Mouse (Mus musculus) MEL (cell line): Measurements from ENCODE around the gene Pip5k1a. TPM values are rescaled to one million over a fixed set of nuclear protein-coding genes. Genes with fewer than 3 reads are reported as not detected.
A peak's percentile ranks its signal among the peaks of the same experiment; 100 is the strongest.
"Not testable (repeated sequence)": the region's sequence is repeated elsewhere in the genome, so short reads cannot be mapped to it uniquely, and the experiment has no call there.

ENCODE experiments used
- DNase-seq: peaks from one replicate; pipeline ENCODE4 v3.0.0; 2011; ENCODE audit warnings: low read depth, low spot score
- H3K27ac ChIP-seq: 2 replicates; pipeline ENCODE4 v1.5.1; 2012; ENCODE audit warnings: low read depth, mild to moderate bottlenecking, control low read depth, low read length, moderate library complexity; ENCODE audit not compliant: control insufficient read depth
- H3K27me3 ChIP-seq, 2 experiments: fragments of 150-350 bp in 1 of 2; sonication (generic) in 1 of 2; 2 replicates each; pipeline ENCODE4 v1.6.1; 2012; ENCODE audit warnings: low read length in 2 of 2, mild to moderate bottlenecking in 2 of 2, improper control_type of control experiment in 1 of 2, moderate library complexity in 1 of 2; ENCODE audit not compliant: insufficient read depth in 2 of 2, control insufficient read depth in 1 of 2
- H3K36me3 ChIP-seq, 2 experiments: 2 replicates each; pipeline ENCODE4 v1.6.1; 2012 to 2014; ENCODE audit warnings: low read length in 2 of 2, improper control_type of control experiment in 1 of 2, inconsistent platforms in 1 of 2, mild to moderate bottlenecking in 1 of 2; ENCODE audit not compliant: insufficient read depth in 2 of 2, control insufficient read depth in 1 of 2
- H3K4me1 ChIP-seq, 2 experiments: fragments of 150-350 bp in 1 of 2; sonication (generic) in 1 of 2; 2 replicates each; pipeline ENCODE4 v1.6.1; 2012; ENCODE audit warnings: low read length in 2 of 2, improper control_type of control experiment in 1 of 2, mild to moderate bottlenecking in 1 of 2; ENCODE audit not compliant: insufficient read depth in 2 of 2, control insufficient read depth in 1 of 2
- H3K4me3 ChIP-seq, 2 experiments: fragments of 150-350 bp in 1 of 2; sonication (generic) in 1 of 2; 2 replicates each; pipeline ENCODE4 v1.5.1; 2012; ENCODE audit warnings: low read depth in 2 of 2, low read length in 2 of 2, mild to moderate bottlenecking in 2 of 2, moderate library complexity in 2 of 2, control low read depth in 1 of 2, improper control_type of control experiment in 1 of 2; ENCODE audit not compliant: control insufficient read depth in 1 of 2, insufficient read depth in 1 of 2
- H3K79me2 ChIP-seq: 2 replicates; pipeline ENCODE4 v1.6.1; 2012; ENCODE audit warnings: mild to moderate bottlenecking, low read length, moderate library complexity; ENCODE audit not compliant: control insufficient read depth, poor library complexity, insufficient read depth
- H3K9ac ChIP-seq: 2 replicates; pipeline ENCODE4 v1.6.1; 2012; ENCODE audit warnings: low read depth, mild to moderate bottlenecking, control low read depth, low read length, moderate library complexity; ENCODE audit not compliant: control insufficient read depth, poor library complexity, severe bottlenecking
- H3K9me3 ChIP-seq: fragments of 150-350 bp; sonication (generic); replicated peaks from 2 replicates; pipeline ENCODE4 v1.6.1; 2012; ENCODE audit warnings: mild to moderate bottlenecking, low read length, improper control_type of control experiment, moderate library complexity; ENCODE audit not compliant: insufficient read depth
- BHLHE40 ChIP-seq: IDR thresholded peaks from 2 replicates; pipeline ENCODE4 v1.6.1; 2012; ENCODE audit warnings: low read depth, mild to moderate bottlenecking, inconsistent platforms, low read length, improper control_type of control experiment, borderline replicate concordance
- CHD1 ChIP-seq: IDR thresholded peaks from 2 replicates; pipeline ENCODE4 v1.6.1; 2012; ENCODE audit warnings: low read depth, mild to moderate bottlenecking, inconsistent platforms, low read length, improper control_type of control experiment
- CHD2 ChIP-seq: IDR thresholded peaks from 2 replicates; pipeline ENCODE4 v1.6.1; 2011; ENCODE audit warnings: low read length, improper control_type of control experiment
- E2F4 ChIP-seq: IDR thresholded peaks from 2 replicates; pipeline ENCODE4 v1.6.1; 2011; ENCODE audit warnings: low read depth, low read length, improper control_type of control experiment, borderline replicate concordance
- ELF1 ChIP-seq: IDR thresholded peaks from 2 replicates; pipeline ENCODE4 v1.6.1; 2014; ENCODE audit warnings: low read depth, mild to moderate bottlenecking, inconsistent platforms, low read length, improper control_type of control experiment, moderate library complexity
- EP300 ChIP-seq, 2 experiments: IDR thresholded peaks; 2 replicates each; pipeline ENCODE4 v1.6.1; 2011; ENCODE audit warnings: improper control_type of control experiment in 2 of 2, low read length in 2 of 2, low read depth in 1 of 2, mild to moderate bottlenecking in 1 of 2
- GABPA ChIP-seq: IDR thresholded peaks from 2 replicates; pipeline ENCODE4 v1.6.1; 2012; ENCODE audit warnings: low read depth, mild to moderate bottlenecking, inconsistent platforms, low read length, improper control_type of control experiment, moderate library complexity
- GATA1 ChIP-seq: IDR thresholded peaks from 2 replicates; pipeline ENCODE4 v1.6.1; 2011; ENCODE audit warnings: low read depth, low read length, improper control_type of control experiment
- HCFC1 ChIP-seq: IDR thresholded peaks from 2 replicates; pipeline ENCODE4 v1.6.1; 2012; ENCODE audit warnings: low read depth, mild to moderate bottlenecking, inconsistent platforms, low read length, improper control_type of control experiment, moderate library complexity
- JUND ChIP-seq: IDR thresholded peaks from 2 replicates; pipeline ENCODE4 v1.6.1; 2011; ENCODE audit warnings: low read depth, mild to moderate bottlenecking, improper control_type of control experiment, low read length
- MAX ChIP-seq: IDR thresholded peaks from 2 replicates; pipeline ENCODE4 v1.6.1; 2011; ENCODE audit warnings: low read length, improper control_type of control experiment
- MAZ ChIP-seq: IDR thresholded peaks from 2 replicates; pipeline ENCODE4 v1.6.1; 2012; ENCODE audit warnings: low read depth, mild to moderate bottlenecking, inconsistent platforms, low read length, improper control_type of control experiment
- MXI1 ChIP-seq: IDR thresholded peaks from 2 replicates; pipeline ENCODE4 v1.6.1; 2011; ENCODE audit warnings: mild to moderate bottlenecking, low read depth, low read length, improper control_type of control experiment
- MYB ChIP-seq: IDR thresholded peaks from 2 replicates; pipeline ENCODE4 v1.6.1; 2011; ENCODE audit warnings: mild to moderate bottlenecking, low read depth, low read length, improper control_type of control experiment
- NELFE ChIP-seq: IDR thresholded peaks from 2 replicates; pipeline ENCODE4 v1.6.1; 2011; ENCODE audit warnings: low read depth, low read length, improper control_type of control experiment
- NRF1 ChIP-seq: IDR thresholded peaks from 2 replicates; pipeline ENCODE4 v1.6.1; 2014; ENCODE audit warnings: low read depth, mild to moderate bottlenecking, inconsistent platforms, low read length, improper control_type of control experiment, moderate library complexity; ENCODE audit not compliant: poor library complexity, insufficient read depth, severe bottlenecking
- POLR2A ChIP-seq, 2 experiments: IDR thresholded peaks; 2 replicates each; pipeline ENCODE4 v1.6.1; 2011 to 2012; ENCODE audit warnings: low read length in 2 of 2, mild to moderate bottlenecking in 2 of 2, control low read depth in 1 of 2, improper control_type of control experiment in 1 of 2, low read depth in 1 of 2, moderate library complexity in 1 of 2; ENCODE audit not compliant: control insufficient read depth in 1 of 2, insufficient read depth in 1 of 2, poor library complexity in 1 of 2
- POLR2AphosphoS2 ChIP-seq: IDR thresholded peaks from 2 replicates; pipeline ENCODE4 v1.6.1; 2011; ENCODE audit warnings: low read length, improper control_type of control experiment
- POLR2AphosphoS5 ChIP-seq: IDR thresholded peaks from 2 replicates; pipeline ENCODE4 v1.6.1; 2012; ENCODE audit warnings: low read depth, borderline replicate concordance, mild to moderate bottlenecking, inconsistent platforms, low read length, moderate library complexity, mixed read lengths
- SMC3 ChIP-seq: IDR thresholded peaks from 2 replicates; pipeline ENCODE4 v1.6.1; 2011; ENCODE audit warnings: low read depth, low read length, improper control_type of control experiment
- TAL1 ChIP-seq: IDR thresholded peaks from 2 replicates; pipeline ENCODE4 v1.6.1; 2012; ENCODE audit warnings: mild to moderate bottlenecking, inconsistent platforms, low read length, moderate library complexity, mixed read lengths
- TBP ChIP-seq: IDR thresholded peaks from 2 replicates; pipeline ENCODE4 v1.8.0; 2011; ENCODE audit warnings: low read depth, low read length, improper control_type of control experiment
- TCF12 ChIP-seq: IDR thresholded peaks from 2 replicates; pipeline ENCODE4 v1.6.1; 2014; ENCODE audit warnings: low read depth, mild to moderate bottlenecking, inconsistent platforms, low read length, improper control_type of control experiment, moderate library complexity
- UBTF ChIP-seq: IDR thresholded peaks from 2 replicates; pipeline ENCODE4 v1.6.1; 2012; ENCODE audit warnings: low read depth, mild to moderate bottlenecking, inconsistent platforms, low read length, improper control_type of control experiment, moderate library complexity, borderline replicate concordance; ENCODE audit not compliant: insufficient read depth
- USF1 ChIP-seq: IDR thresholded peaks from 2 replicates; pipeline ENCODE4 v1.6.1; 2014; ENCODE audit warnings: low read depth, mild to moderate bottlenecking, inconsistent platforms, low read length, improper control_type of control experiment, moderate library complexity
- ZC3H11A ChIP-seq: IDR thresholded peaks from 2 replicates; pipeline ENCODE4 v1.6.1; 2012; ENCODE audit warnings: low read depth, mild to moderate bottlenecking, inconsistent platforms, low read length, improper control_type of control experiment
- ZKSCAN1 ChIP-seq: IDR thresholded peaks from 2 replicates; pipeline ENCODE4 v1.6.1; 2012; ENCODE audit warnings: low read depth, mild to moderate bottlenecking, inconsistent platforms, low read length, improper control_type of control experiment, moderate library complexity
- ZMIZ1 ChIP-seq: IDR thresholded peaks from 2 replicates; pipeline ENCODE4 v1.6.1; 2012; ENCODE audit warnings: low read depth, mild to moderate bottlenecking, inconsistent platforms, low read length, improper control_type of control experiment, moderate library complexity
- ZNF384 ChIP-seq: IDR thresholded peaks from 2 replicates; pipeline ENCODE4 v1.6.1; 2012; ENCODE audit warnings: low read depth, mild to moderate bottlenecking, inconsistent platforms, low read length, improper control_type of control experiment
- polyA plus RNA-seq, 2 experiments: library from polyadenylated mRNA; stranded (reverse) in 1 of 2; unstranded in 1 of 2; fragments of >175 nt in 1 of 2; fragments of >200 nt in 1 of 2; gene quantifications; 2 replicates each; pipeline versions ENCODE4 v1.2.1 to v1.2.4; 2012; ENCODE audit warnings: low replicate concordance in 2 of 2, low read depth in 1 of 2; ENCODE audit not compliant: insufficient read length in 2 of 2, insufficient read depth in 1 of 2, missing spikeins in 1 of 2
- total RNA-seq: library from RNA; depleted of rRNA; stranded (reverse); fragments of 300-350 nt; gene quantifications from 2 replicates; pipeline ENCODE4 v1.2.3, GENCODE M21; 2012

Gene Pip5k1a
- total and polyA plus RNA-seq, 3 experiments: 47.7 to 322 (median 103) TPM

- TF ChIP-seq TAL1 (no peak), NELFE (peak; percentile 54; the same call in 1 of the 2 replicates), ELF1 (0 out of 2 replicates have a peak, but pooled peaks have one; percentile 48), ZKSCAN1 (no peak), POLR2A (IDR thresholded peaks at IDR 0.05; ENCODE audit: control insufficient read depth in 1 of 2, insufficient read depth in 1 of 2, low read depth in 1 of 2, low read length in 2 of 2, poor library complexity in 1 of 2) (no peak), E2F4 (no peak)
Measured at GRCm38 (mm10) chr3:95135023-95135422, 28.3 kb upstream of the Pip5k1a start (continued).

- DNase-seq, H3K9ac ChIP-seq, H3K9me3 ChIP-seq, H3K27me3 ChIP-seq, H3K27ac ChIP-seq, H3K4me3 ChIP-seq: not testable (repeated sequence)
- H3K36me3 ChIP-seq: peaks cover 0 to 20% of the 10 kb centered on the region in 2 experiments; a peak in 3 of 4 replicates
- H3K79me2 ChIP-seq: peaks cover 11% of the 10 kb centered on the region
- peaks cover 12 to 24% of the 10 kb centered on the region in 2 experiments for H3K4me1 ChIP-seq
Measured at GRCm38 (mm10) chr3:95134133-95134532, 27.4 kb upstream of the Pip5k1a start.

GRCm38 (mm10) chr3:95133680-95134101 lies 27.0 kb upstream of the Pip5k1a start, which contains the start of the genes Scnm1 and Lysmd1:
Gene Scnm1 (minus strand): TSS chr3:95134011.
Gene Lysmd1 (plus strand): TSS chr3:95134088.
- H3K9me3 ChIP-seq: no peaks in the 10 kb centered on the region
- no peaks in the 10 kb centered on the region for H3K27me3 ChIP-seq
- H3K27ac ChIP-seq: peak within 1 kb of the TSS; percentile 79
- H3K79me2 ChIP-seq: peaks cover 11% of the 10 kb centered on the region
- H3K4me3 ChIP-seq: peak within 1 kb of the TSS; percentile 69 to 86
- peak within 1 kb of the TSS; percentile 73 for H3K9ac ChIP-seq
- peak; percentile 100 for DNase-seq
- peaks cover 12 to 24% of the 10 kb centered on the region in 2 experiments for H3K4me1 ChIP-seq
- peaks cover 0 to 20% of the 10 kb centered on the region in 2 experiments; a peak in 3 of 4 replicates for H3K36me3 ChIP-seq
- TF ChIP-seq NRF1: peak; percentile 70
- TF ChIP-seq ELF1: peak; percentile 98
- TF ChIP-seq GATA1: peak; percentile 96
- no peak; the same call in 1 of the 2 replicates for TF ChIP-seq MAZ
- TF ChIP-seq ZMIZ1: peak; percentile 70
- no peak for TF ChIP-seq BHLHE40
- no peak for TF ChIP-seq CHD2
- TF ChIP-seq E2F4: peak; percentile 54; the same call in 1 of the 2 replicates
- peak; percentile 86 for TF ChIP-seq POLR2AphosphoS2
- TF ChIP-seq ZC3H11A: no peak
- no peak for TF ChIP-seq POLR2AphosphoS5
- TF ChIP-seq JUND: no peak
- TF ChIP-seq MXI1: peak; percentile 69
- TF ChIP-seq HCFC1: peak; percentile 90
- TF ChIP-seq GABPA: no peak
- TF ChIP-seq UBTF: no peak
- TF ChIP-seq CHD1: no peak
- TF ChIP-seq SMC3: no peak
- peak; percentile 71 for TF ChIP-seq TCF12
- peak in 1 of 2 experiments; percentile 54; a peak in 2 of 4 replicates for TF ChIP-seq EP300 (IDR thresholded peaks at IDR 0.05; ENCODE audit: low read depth in 1 of 2, low read length in 2 of 2)
- peak; percentile 80 for TF ChIP-seq ZNF384
- no peak for TF ChIP-seq TAL1
- peak; percentile 66; the same call in 1 of the 2 replicates for TF ChIP-seq MAX
- TF ChIP-seq MYB: no peak
- TF ChIP-seq TBP: peak; percentile 93
- no peak for TF ChIP-seq ZKSCAN1
- TF ChIP-seq USF1: peak; percentile 33; the same call in 1 of the 2 replicates
